Mouse (Mus musculus) adrenal gland, adult (tissue): Measurements from ENCODE around the gene Lmbr1l.
"Not testable (repeated sequence)": the region's sequence is repeated elsewhere in the genome, so short reads cannot be mapped to it uniquely, and the experiment has no call there.

Experiments
- DNase-seq, 2 experiments: peaks; one replicate each; pipeline ENCODE4 v3.0.0; 2022 to 2023; ENCODE audit warnings: low spot score in 1 of 2; ENCODE audit not compliant: inconsistent age in 2 of 2

The Lmbr1l gene

GRCm38 (mm10) chr15:98917538-98918498 lies at the start of gene Lmbr1l:
Gene Lmbr1l, minus strand, starts transcription at chr15:98918231.
- peak; percentile 100 for DNase-seq

- no peak for DNase-seq
These were observed 41.5 kb upstream of the Lmbr1l start for GRCm38 (mm10) chr15:98959531-98959930.

GRCm38 (mm10) chr15:98958901-98959420 lies 40.9 kb upstream of the Lmbr1l start:
- no peak for DNase-seq

- DNase-seq: no peak
These were observed 39.4 kb upstream of the Lmbr1l start for GRCm38 (mm10) chr15:98957475-98957874.

- no peak for DNase-seq
These were observed 38.0 kb upstream of the Lmbr1l start for GRCm38 (mm10) chr15:98956000-98956399.

GRCm38 (mm10) chr15:98955324-98955723 lies 37.3 kb upstream of the Lmbr1l start:
- DNase-seq: no peak

- DNase-seq: no peak
These were observed 36.6 kb upstream of the Lmbr1l start for GRCm38 (mm10) chr15:98954425-98955253.

GRCm38 (mm10) chr15:98953401-98954356 lies 35.6 kb upstream of the Lmbr1l start, which contains the start of the genes Gm49450 and Tuba1a:
Gene Gm49450, minus strand, starts transcription at chr15:98953551.
Gene Tuba1a, minus strand, starts transcription at chr15:98953703.
- DNase-seq: peak; percentile 90 to 95

- peak; percentile 77 to 94 for DNase-seq
These were observed 34.8 kb upstream of the Lmbr1l start for GRCm38 (mm10) chr15:98952751-98953400.

- DNase-seq: no peak
These were observed 34.0 kb upstream of the Lmbr1l start for GRCm38 (mm10) chr15:98952063-98952455.

- not testable (repeated sequence) for DNase-seq
These were observed 33.4 kb upstream of the Lmbr1l start for GRCm38 (mm10) chr15:98951122-98952062.

- DNase-seq: no peak
These were observed 31.5 kb upstream of the Lmbr1l start for GRCm38 (mm10) chr15:98949607-98949892.

GRCm38 (mm10) chr15:98948857-98949606 lies 31.0 kb upstream of the Lmbr1l start:
- DNase-seq: no peak

- no peak for DNase-seq
These were observed 30.4 kb upstream of the Lmbr1l start for GRCm38 (mm10) chr15:98948382-98948781.

GRCm38 (mm10) chr15:98947884-98948283 lies 29.9 kb upstream of the Lmbr1l start:
- DNase-seq: no peak

GRCm38 (mm10) chr15:98943133-98943532 lies 25.1 kb upstream of the Lmbr1l start:
- DNase-seq: no peak

- DNase-seq: peak; percentile 42 to 75
These were observed 24.1 kb upstream of the Lmbr1l start for GRCm38 (mm10) chr15:98942081-98942480.

GRCm38 (mm10) chr15:98941539-98941938 lies 23.5 kb upstream of the Lmbr1l start:
- DNase-seq: no peak
